Mouse (Mus musculus) heart, embryonic 14.5 days (tissue): ENCODE data around the gene Esrrg. TPM values are rescaled to one million over a fixed set of nuclear protein-coding genes. Genes with fewer than 3 reads are reported as not detected.

Source experiments
- ATAC-seq: fragments of 200-750 bp; cut with Nextera tagmentation; 2 replicates; pipeline ENCODE4 v1.8.0; 2017; ENCODE audit warnings: low read depth, moderate TSS enrichment; ENCODE audit not compliant: insufficient number of reproducible peaks, insufficient read depth, low FRiP score
- H3K27ac ChIP-seq, 2 experiments: fragments of 200-500 bp in 1 of 2; fragments of 300-500 bp in 1 of 2; sonication (generic) in 1 of 2; replicated peaks in 1 of 2; 2 replicates each; pipeline ENCODE4 v1.5.1; 2012 to 2014; ENCODE audit warnings: low read depth in 2 of 2, low read length in 2 of 2, control low read depth in 1 of 2, mild to moderate bottlenecking in 1 of 2, mixed read lengths in 1 of 2; ENCODE audit not compliant: control insufficient read depth in 1 of 2, insufficient read depth in 1 of 2
- H3K27me3 ChIP-seq: fragments of 300-500 bp; sonication (generic); 2 replicates; pipeline ENCODE4 v1.6.1; 2014; ENCODE audit warnings: mild to moderate bottlenecking, low read length, control low read depth; ENCODE audit not compliant: control insufficient read depth, insufficient read depth
- H3K36me3 ChIP-seq: fragments of 300-500 bp; sonication (generic); 2 replicates; pipeline ENCODE4 v1.6.1; 2014; ENCODE audit warnings: mild to moderate bottlenecking, control low read depth, low read length, mixed read lengths; ENCODE audit not compliant: control insufficient read depth, insufficient read depth
- H3K4me1 ChIP-seq, 2 experiments: fragments of 200-500 bp in 1 of 2; fragments of 300-500 bp in 1 of 2; sonication (generic) in 1 of 2; 2 replicates each; pipeline ENCODE4 v1.6.1; 2012 to 2014; ENCODE audit warnings: low read length in 2 of 2, control low read depth in 1 of 2, mixed read lengths in 1 of 2; ENCODE audit not compliant: control insufficient read depth in 2 of 2, insufficient read depth in 2 of 2
- H3K4me2 ChIP-seq: fragments of 300-500 bp; sonication (generic); 2 replicates; pipeline ENCODE4 v1.6.1; 2014; ENCODE audit warnings: mild to moderate bottlenecking, low read length
- H3K4me3 ChIP-seq, 2 experiments: fragments of 200-500 bp in 1 of 2; fragments of 300-500 bp in 1 of 2; sonication (generic) in 1 of 2; 2 replicates each; pipeline ENCODE4 v1.5.1; 2012 to 2014; ENCODE audit warnings: low read length in 2 of 2, mild to moderate bottlenecking in 2 of 2, control low read depth in 1 of 2, low read depth in 1 of 2, moderate library complexity in 1 of 2; ENCODE audit not compliant: control insufficient read depth in 1 of 2, insufficient read depth in 1 of 2
- H3K9ac ChIP-seq: fragments of 300-500 bp; sonication (generic); 2 replicates; pipeline ENCODE4 v1.6.1; 2014; ENCODE audit warnings: mild to moderate bottlenecking, low read length
- H3K9me3 ChIP-seq: fragments of 300-500 bp; sonication (generic); 2 replicates; pipeline ENCODE4 v1.6.1; 2016; ENCODE audit warnings: low read length, control low read depth; ENCODE audit not compliant: control insufficient read depth
- WGBS: fragments of 180-500 bp; shearing (Covaris S2); extraction: QIAGEN DNeasy Blood & Tissue Kit; methylation state at CpG from one replicate; pipeline ENCODE4 v1.1.7; 2014; 5-methylcytosine and 5-hydroxymethylcytosine counted together
- polyA plus RNA-seq: library from polyadenylated mRNA; unstranded; fragments of >200 nt; fragmentation: Nextera tagmentation; extraction: Ambion mirVana; gene quantifications from 2 replicates; pipeline ENCODE4 v1.2.1, GENCODE M21; 2014

Esrrg gene
- polyA plus RNA-seq, 1 experiment from 2014 or later = 31.2 TPM

DNA sequence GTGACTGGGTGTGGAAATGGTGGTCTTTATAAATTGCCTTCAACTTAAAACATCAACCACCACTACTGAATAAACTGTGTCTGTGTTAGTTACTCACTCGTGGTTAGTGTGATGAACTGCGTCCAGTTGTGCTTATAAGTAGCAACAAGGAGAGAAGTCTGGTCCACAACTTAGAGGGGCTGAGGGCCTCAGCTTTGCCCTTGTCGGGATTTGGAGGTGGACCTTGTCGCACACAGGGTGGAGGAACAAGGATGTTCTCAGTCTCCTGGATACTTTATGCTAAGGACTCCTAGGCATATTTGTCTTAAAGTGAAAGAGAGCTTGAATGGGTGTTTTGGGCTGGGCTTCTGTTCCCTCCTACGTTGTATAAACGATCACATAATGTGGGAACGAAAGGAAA, 55.7 kb downstream of the Esrrg start:
- Histone ChIP-seq H3K4me3 (no peak overlapping the region), H3K9ac (no peak overlapping the region), H3K4me2 (no peak overlapping the region), H3K4me1 (peaks cover 17 to 56% of the 10 kb centered on the region in 2 experiments), H3K27me3 (no peaks in the 10 kb centered on the region), H3K27ac (no peak overlapping the region), H3K9me3 (no peaks in the 10 kb centered on the region), H3K36me3 (no peaks in the 10 kb centered on the region)
- no peak for ATAC-seq
- WGBS = 80% methylated on average over 7 of the region's 7 CpGs

GRCm38 (mm10) chr1:187665901-187666600, 57.5 kb downstream of the Esrrg start:
- H3K9ac ChIP-seq = no peak overlapping the region
- H3K9me3 ChIP-seq = no peaks in the 10 kb centered on the region
- no peak for ATAC-seq
- H3K4me2 ChIP-seq = no peak overlapping the region
- H3K4me1 ChIP-seq = peaks cover 16 to 47% of the 10 kb centered on the region in 2 experiments
- no peaks in the 10 kb centered on the region for H3K36me3 ChIP-seq
- H3K4me3 ChIP-seq = no peak overlapping the region
- no peaks in the 10 kb centered on the region for H3K27me3 ChIP-seq
- 49% methylated on average over 10 of the region's 10 CpGs for WGBS
- H3K27ac ChIP-seq = no peak overlapping the region

DNA sequence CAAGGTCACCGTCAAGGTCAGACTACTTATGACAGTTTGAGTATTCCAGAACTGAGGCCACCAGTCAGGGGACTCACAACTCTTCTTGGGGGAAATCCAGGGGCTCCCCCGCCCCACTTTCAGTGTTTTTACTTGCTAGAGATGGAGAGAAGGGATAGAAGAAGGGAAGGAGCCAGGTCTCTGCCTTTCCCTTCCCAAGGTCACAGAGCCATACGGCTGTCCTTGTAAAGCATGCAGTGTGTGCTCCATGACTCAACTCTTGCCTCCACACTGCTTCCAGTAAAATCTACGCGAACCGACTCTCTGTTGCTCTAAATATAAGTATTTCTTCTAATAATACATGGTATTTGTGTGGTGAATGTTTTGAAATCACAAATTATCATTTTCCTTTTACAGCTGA, 61.2 kb downstream of the Esrrg start:
- Histone ChIP-seq H3K4me2 (no peak overlapping the region), H3K36me3 (no peaks in the 10 kb centered on the region), H3K27ac (no peak overlapping the region), H3K9me3 (no peaks in the 10 kb centered on the region), H3K4me3 (no peak overlapping the region), H3K4me1 (peaks cover 4 to 27% of the 10 kb centered on the region in 2 experiments), H3K9ac (no peak overlapping the region), H3K27me3 (no peaks in the 10 kb centered on the region)
- WGBS = 83% methylated on average over 6 of the region's 6 CpGs
- ATAC-seq = no peak

DNA sequence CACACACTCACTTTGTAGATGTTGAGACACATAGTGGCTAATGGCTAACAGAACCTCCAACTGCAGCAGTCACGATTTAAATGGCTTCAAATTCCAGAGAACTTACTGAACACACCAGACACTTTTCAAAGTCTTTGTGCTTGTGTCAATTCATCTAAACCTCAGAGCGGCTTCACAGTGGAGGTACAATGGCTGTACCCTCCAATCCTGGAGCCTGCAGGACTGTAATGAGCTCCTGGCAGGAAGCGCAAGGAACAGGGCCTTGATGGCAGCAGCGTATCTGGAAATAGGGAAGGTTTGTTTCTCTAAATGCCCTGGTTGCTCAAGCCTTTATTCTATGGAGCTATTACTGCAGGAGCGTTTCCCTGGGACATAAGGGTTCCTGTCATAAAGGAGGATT, 63.9 kb downstream of the Esrrg start:
- Histone ChIP-seq H3K27me3 (no peaks in the 10 kb centered on the region), H3K9ac (no peak overlapping the region), H3K36me3 (no peaks in the 10 kb centered on the region), H3K4me1 (peaks cover 2 to 34% of the 10 kb centered on the region in 2 experiments), H3K4me2 (no peak overlapping the region), H3K27ac (no peak overlapping the region), H3K9me3 (no peaks in the 10 kb centered on the region), H3K4me3 (no peak overlapping the region)
- 84% methylated on average over 5 of the region's 5 CpGs for WGBS
- ATAC-seq = no peak

DNA sequence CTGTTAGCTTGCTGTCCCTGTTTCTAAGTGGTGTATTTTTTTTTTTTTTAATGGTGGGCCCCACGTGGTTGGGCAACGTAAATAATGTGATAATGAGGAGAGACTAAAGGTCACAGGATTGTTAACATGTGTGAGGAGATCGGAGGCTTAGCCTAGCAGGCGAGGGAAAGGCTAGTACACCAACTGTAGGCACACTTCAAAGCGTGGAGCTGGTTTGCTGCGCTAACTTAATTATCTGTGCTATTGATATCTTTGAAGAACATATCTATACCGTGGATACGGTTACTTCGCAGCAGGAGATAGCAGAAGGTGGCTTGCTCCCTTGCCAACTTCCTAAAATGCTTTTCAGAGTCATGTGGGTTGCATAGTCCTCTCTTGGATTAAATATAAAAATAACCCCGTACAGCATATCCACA, 66.2 kb downstream of the Esrrg start:
- peak overlapping the region; percentile 32 for H3K4me2 ChIP-seq
- 23% methylated on average over 10 of the region's 10 CpGs for WGBS
- H3K4me1 ChIP-seq = peaks cover under 1 to 27% of the 10 kb centered on the region in 2 experiments
- H3K9me3 ChIP-seq = no peaks in the 10 kb centered on the region
- no peaks in the 10 kb centered on the region for H3K36me3 ChIP-seq
- no peaks in the 10 kb centered on the region for H3K27me3 ChIP-seq
- H3K27ac ChIP-seq = peak overlapping the region in 1 of 2 experiments; percentile 58; a peak in 2 of 4 replicates
- H3K9ac ChIP-seq = peak overlapping the region; percentile 14; the same call in 1 of the 2 replicates
- H3K4me3 ChIP-seq = no peak overlapping the region
- ATAC-seq = no peak

DNA sequence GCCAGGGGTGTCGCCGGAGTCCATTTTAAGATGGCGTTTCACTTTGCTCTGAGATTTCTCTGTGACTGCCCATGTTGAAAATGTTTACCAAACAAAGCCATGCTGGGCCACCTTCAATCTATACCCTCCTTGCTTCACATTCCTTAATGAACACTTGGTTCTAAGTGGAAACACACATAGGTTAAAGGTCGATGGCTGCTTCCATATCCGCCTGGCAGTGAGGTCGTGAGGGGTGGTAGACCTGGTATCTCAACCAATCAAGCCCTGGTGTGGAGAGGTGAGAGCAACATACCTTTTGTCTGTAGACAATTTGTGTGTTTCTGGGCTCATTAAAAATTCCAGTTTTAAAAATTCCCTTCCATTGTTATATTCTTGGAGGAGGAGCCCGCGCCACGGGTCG, 68.0 kb downstream of the Esrrg start:
- H3K9me3 ChIP-seq = no peaks in the 10 kb centered on the region
- no peak overlapping the region for H3K4me3 ChIP-seq
- H3K27me3 ChIP-seq = no peaks in the 10 kb centered on the region
- no peak overlapping the region for H3K9ac ChIP-seq
- H3K36me3 ChIP-seq = no peaks in the 10 kb centered on the region
- no peak for ATAC-seq
- peaks cover 0 to 27% of the 10 kb centered on the region in 2 experiments; a peak in 3 of 4 replicates for H3K4me1 ChIP-seq
- H3K27ac ChIP-seq = no peak overlapping the region
- H3K4me2 ChIP-seq = no peak overlapping the region
- WGBS = 88% methylated on average over 10 of the region's 10 CpGs

GRCm38 (mm10) chr1:187679246-187679645, 70.7 kb downstream of the Esrrg start:
- 64% methylated on average over 1 of the region's 1 CpGs for WGBS

DNA sequence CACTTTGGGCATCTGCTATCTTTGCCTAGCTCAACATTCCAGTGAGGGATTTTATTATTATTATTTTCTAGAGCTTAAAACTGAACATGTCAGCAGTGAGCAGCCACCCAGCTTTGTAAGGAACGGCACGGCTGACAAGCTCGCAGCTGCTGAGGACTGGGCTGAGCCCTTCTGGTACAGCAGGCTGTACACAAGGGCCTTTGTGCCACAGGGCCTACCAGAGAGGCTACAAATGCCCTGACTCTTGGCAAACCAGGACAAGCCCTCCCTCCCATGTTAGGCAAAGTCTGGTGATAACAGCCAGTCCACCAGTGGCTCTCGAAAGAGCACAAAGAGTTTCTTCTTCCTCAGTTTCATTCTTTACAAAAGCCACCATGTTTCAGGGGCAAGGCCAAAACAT, 75.9 kb downstream of the Esrrg start:
- no peaks in the 10 kb centered on the region for H3K9me3 ChIP-seq
- no peaks in the 10 kb centered on the region for H3K27me3 ChIP-seq
- H3K36me3 ChIP-seq = no peaks in the 10 kb centered on the region
- no peak overlapping the region for H3K4me3 ChIP-seq
- H3K27ac ChIP-seq = no peak overlapping the region
- no peak overlapping the region for H3K9ac ChIP-seq
- 73% methylated on average over 4 of the region's 4 CpGs for WGBS
- H3K4me1 ChIP-seq = no peaks in the 10 kb centered on the region; a peak in 1 of 4 replicates
- no peak overlapping the region for H3K4me2 ChIP-seq
- ATAC-seq = no peak

More at GRCm38 (mm10) chr1:187679246-187679645, 70.7 kb downstream of the Esrrg start:
- Histone ChIP-seq H3K27ac (no peak overlapping the region), H3K9ac (no peak overlapping the region), H3K4me3 (no peak overlapping the region), H3K27me3 (no peaks in the 10 kb centered on the region), H3K4me1 (peaks cover 0 to 18% of the 10 kb centered on the region in 2 experiments; a peak in 2 of 4 replicates), H3K4me2 (no peak overlapping the region), H3K36me3 (no peaks in the 10 kb centered on the region), H3K9me3 (no peaks in the 10 kb centered on the region)
- no peak for ATAC-seq
